Mouse (Mus musculus) heart, adult 2 months (tissue): ENCODE data around the gene Nfrkb.

Experiments
- EP300 ChIP-seq: fragments of 200-500 bp; IDR thresholded peaks from 2 replicates; pipeline ENCODE4 v1.6.1; 2011; ENCODE audit warnings: low read depth, low read length, control low read depth; ENCODE audit not compliant: insufficient read depth
- POLR2A ChIP-seq: fragments of 200-500 bp; IDR thresholded peaks from 2 replicates; pipeline ENCODE4 v1.6.1; 2011; ENCODE audit warnings: mild to moderate bottlenecking, low read depth, low read length, control low read depth; ENCODE audit not compliant: insufficient read depth

DNA sequence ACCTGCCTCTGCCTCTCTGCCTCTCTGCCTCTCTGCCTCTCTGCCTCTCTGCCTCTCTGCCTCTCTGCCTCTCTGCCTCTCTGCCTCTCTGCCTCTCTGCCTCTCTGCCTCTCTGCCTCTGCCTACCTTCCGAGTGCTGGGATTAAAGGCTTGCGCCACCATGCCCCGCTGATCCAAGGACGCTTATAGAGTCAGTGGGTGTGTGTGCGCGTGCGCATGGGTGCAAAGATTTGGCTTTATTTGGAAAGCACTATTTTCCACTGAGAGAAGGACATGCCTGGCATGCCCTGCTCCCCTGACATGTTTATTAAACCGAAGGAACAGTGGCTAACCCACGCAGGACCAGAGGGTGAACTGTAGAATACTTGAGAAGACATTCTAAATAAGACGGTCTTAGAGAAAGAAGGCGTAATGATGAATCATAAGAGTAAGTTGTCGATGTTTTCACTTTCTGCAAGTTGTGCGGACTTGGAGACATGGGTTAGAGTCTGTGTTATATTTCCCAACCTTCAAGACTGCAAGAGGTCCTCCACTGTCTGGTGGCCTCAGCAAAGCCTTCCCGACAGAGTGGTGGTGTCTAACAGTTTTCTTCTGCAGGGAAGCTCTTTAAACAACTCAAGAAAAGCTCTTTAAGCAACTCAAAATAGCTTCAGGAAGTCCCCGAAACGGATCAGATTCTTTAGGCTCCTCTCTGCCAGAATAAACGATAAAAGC, 1.0 kb upstream of the Nfrkb start:
- TF ChIP-seq POLR2A (no peak), EP300 (no peak)
